Mouse (Mus musculus) erythroblast, embryonic 14.5 days (primary cell): ENCODE results near the gene Galnt18. TPM values are rescaled to one million over a fixed set of nuclear protein-coding genes. Genes with fewer than 3 reads are reported as not detected.

Source experiments
- H3K27me3 ChIP-seq: 2 replicates; pipeline ENCODE4 v1.6.1; 2012; ENCODE audit warnings: inconsistent platforms; ENCODE audit not compliant: control insufficient read depth
- H3K36me3 ChIP-seq: 2 replicates; pipeline ENCODE4 v1.6.1; 2012; ENCODE audit warnings: mild to moderate bottlenecking, inconsistent platforms; ENCODE audit not compliant: control insufficient read depth
- H3K4me1 ChIP-seq: 2 replicates; pipeline ENCODE4 v1.6.1; 2012; ENCODE audit warnings: inconsistent platforms; ENCODE audit not compliant: control insufficient read depth
- H3K4me3 ChIP-seq: replicated peaks from 2 replicates; pipeline ENCODE3; 2012; ENCODE audit warnings: moderate library complexity, mild to moderate bottlenecking, inconsistent platforms
- H3K9me3 ChIP-seq: 2 replicates; pipeline ENCODE4 v1.6.1; 2012; ENCODE audit warnings: low read length, inconsistent platforms, mixed read lengths; ENCODE audit not compliant: control insufficient read depth
- GATA1 ChIP-seq: IDR thresholded peaks from 2 replicates; pipeline ENCODE4 v1.6.1; 2012; ENCODE audit warnings: low read length, inconsistent platforms, mixed read lengths
- TAL1 ChIP-seq: IDR thresholded peaks from 3 replicates; pipeline ENCODE4 v1.6.1; 2012; ENCODE audit warnings: low read length, inconsistent platforms, mixed read lengths
- polyA plus RNA-seq: library from polyadenylated mRNA; stranded (reverse); fragments of >175 nt; gene quantifications from 2 replicates; pipeline ENCODE4 v1.2.3, GENCODE M21; 2012

Galnt18 gene
- polyA plus RNA-seq, 1 experiment: not detected

DNA sequence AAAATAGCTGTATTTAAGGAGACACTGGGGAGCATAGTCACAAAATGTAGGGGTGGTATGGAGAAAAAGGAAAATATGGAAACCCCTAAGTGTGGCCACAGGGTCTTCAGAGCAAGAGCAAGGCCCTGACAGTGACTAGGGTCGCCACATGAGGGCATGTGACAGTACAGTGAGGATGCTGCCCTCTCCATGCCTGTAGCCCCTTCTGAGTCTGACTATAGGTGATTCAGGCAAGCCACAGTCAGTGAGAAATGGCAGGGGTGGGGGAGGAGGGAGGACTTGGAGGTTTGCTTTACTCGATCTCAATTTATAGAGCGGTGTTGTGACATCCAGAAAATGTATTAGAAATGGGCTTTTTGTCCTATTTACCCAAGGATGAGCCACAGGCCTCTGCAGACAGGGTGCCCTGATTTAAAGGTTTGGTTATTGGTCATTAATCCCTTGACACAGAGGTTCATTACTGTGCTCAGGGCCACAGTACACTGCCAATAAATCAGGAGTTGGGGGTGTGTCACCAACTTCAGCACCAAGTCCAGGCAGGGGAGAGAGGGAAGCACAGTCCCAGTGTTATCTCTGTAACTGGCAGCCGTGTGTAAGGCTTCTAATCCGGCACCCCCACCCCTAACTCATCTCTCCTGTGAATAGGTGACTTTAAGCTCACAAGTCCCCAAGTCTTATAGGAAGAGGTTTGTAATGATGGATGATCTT lies 287.4 kb downstream of the Galnt18 start:
- no peaks in the 10 kb centered on the region for H3K4me1 ChIP-seq
- H3K4me3 ChIP-seq: no peak overlapping the region
- H3K9me3 ChIP-seq: no peaks in the 10 kb centered on the region
- no peaks in the 10 kb centered on the region for H3K27me3 ChIP-seq
- H3K36me3 ChIP-seq: no peaks in the 10 kb centered on the region
- TF ChIP-seq GATA1: no peak
- TF ChIP-seq TAL1: no peak

DNA sequence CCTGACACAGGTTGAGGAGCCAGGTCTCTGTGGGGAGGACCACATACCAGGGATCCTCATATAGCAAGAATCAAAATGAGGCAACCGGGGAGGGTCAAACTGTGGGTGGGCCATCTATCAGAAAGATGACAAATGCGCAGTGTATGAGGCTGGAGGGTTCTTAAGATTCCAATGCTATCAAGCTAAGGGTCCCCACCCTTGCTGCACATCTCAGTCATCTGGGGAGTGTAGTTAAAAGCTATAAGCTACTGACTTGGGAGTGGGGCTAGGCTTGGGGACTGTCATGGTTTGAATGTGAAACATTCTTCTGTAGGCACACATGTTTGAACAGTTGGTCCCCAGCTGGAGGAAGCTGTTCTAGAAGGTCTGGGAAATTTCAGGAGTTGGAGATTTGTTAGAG lies 288.2 kb downstream of the Galnt18 start:
- Histone ChIP-seq H3K36me3 (no peaks in the 10 kb centered on the region), H3K4me3 (no peak overlapping the region), H3K9me3 (no peaks in the 10 kb centered on the region), H3K4me1 (no peaks in the 10 kb centered on the region), H3K27me3 (no peaks in the 10 kb centered on the region)
- TF ChIP-seq GATA1: no peak
- no peak for TF ChIP-seq TAL1

DNA sequence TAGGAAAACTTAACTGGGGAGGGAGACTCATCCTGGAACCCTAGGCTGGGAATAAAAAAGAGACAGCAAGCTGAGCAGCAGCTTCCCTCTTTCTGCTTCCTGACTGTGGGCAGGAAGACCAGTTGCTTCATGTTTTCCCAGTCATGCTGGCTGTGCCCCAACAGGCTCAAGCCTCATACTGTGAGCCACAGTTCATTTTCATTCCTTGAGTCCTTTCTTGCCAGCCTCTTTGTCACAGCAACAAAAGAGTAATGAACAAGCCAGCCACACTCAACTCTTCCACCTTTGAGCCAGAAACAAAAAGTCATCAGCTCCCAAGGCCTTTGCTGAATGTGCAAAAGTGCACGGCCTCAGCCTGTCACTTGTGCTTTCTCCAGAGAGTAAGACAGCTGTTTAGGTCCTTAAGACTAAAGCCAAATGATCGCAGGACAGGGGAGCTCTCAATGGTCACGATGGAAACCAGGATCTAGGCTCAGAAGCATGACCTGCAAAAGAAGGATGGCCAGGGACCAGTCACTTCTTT lies 292.9 kb downstream of the Galnt18 start:
- Histone ChIP-seq H3K4me3 (no peak overlapping the region), H3K36me3 (no peaks in the 10 kb centered on the region), H3K4me1 (no peaks in the 10 kb centered on the region), H3K27me3 (no peaks in the 10 kb centered on the region), H3K9me3 (no peaks in the 10 kb centered on the region)
- TF ChIP-seq TAL1 (no peak), GATA1 (no peak)

DNA sequence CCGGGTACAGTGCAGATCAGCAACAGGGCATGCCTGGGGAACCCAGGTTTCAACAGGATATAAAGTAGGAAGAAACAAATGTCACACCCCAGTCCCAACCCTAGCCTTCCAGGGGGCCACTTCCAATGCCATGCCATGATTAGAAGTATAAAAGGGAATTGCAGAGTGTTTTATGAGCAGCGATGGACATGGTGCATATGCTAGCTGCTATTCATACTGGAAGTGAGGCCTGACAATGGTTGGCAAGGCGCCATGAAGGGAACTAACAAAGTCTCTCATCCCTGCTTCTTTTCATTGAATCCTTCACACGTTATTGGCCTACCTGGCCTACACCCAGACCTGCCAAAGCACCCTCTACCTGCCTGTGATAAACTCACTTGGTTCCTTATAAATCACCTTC lies 295.9 kb downstream of the Galnt18 start:
- TF ChIP-seq TAL1 (no peak), GATA1 (no peak)
- H3K9me3 ChIP-seq: no peaks in the 10 kb centered on the region
- no peaks in the 10 kb centered on the region for H3K27me3 ChIP-seq
- H3K4me1 ChIP-seq: no peaks in the 10 kb centered on the region
- H3K36me3 ChIP-seq: no peaks in the 10 kb centered on the region
- H3K4me3 ChIP-seq: no peak overlapping the region

DNA sequence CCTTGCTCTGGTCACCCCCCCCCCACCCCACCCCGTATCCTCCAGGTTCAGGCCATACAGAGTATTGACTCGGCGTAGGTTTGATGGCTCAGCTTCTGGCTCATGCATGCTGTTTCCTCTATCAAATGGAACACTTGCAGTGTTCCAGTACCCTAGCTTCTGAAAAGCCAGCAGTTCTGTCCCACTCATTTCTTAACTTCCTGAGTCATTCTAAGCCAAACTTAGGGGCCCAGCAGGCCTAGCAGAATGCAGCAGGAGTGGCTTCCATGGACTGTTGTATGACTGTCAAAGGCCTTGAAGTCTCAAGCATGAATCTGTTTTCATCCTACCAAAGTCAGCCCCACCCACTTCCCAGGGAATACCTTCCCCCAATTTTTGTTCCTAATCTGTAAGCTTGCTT lies 296.5 kb downstream of the Galnt18 start:
- TF ChIP-seq TAL1 (no peak), GATA1 (no peak)
- Histone ChIP-seq H3K4me3 (no peak overlapping the region), H3K9me3 (no peaks in the 10 kb centered on the region), H3K36me3 (no peaks in the 10 kb centered on the region), H3K4me1 (no peaks in the 10 kb centered on the region), H3K27me3 (no peaks in the 10 kb centered on the region)

DNA sequence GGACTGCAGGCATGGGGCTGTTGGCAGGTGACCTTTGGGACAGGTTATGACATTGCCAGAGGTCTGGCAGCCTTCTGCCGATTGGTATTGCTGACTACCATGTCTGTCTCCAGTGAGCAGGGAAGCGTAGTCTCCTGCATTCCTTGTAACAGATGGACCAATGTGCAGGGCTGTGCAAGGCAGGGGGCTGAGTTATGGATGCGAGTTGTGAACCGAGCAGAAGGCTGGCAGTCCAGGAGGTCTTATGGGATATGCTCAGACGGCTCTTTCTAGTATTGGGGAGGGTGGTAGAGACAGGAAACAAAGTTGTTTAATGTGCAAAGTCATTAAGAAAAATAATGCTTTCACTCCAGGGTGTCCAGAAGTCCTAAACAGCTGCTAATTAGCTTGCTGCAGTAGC lies 312.1 kb downstream of the Galnt18 start:
- no peaks in the 10 kb centered on the region for H3K4me1 ChIP-seq
- no peak overlapping the region for H3K4me3 ChIP-seq
- no peak for TF ChIP-seq TAL1
- TF ChIP-seq GATA1: no peak
- H3K36me3 ChIP-seq: no peaks in the 10 kb centered on the region
- no peaks in the 10 kb centered on the region for H3K27me3 ChIP-seq
- H3K9me3 ChIP-seq: no peaks in the 10 kb centered on the region

DNA sequence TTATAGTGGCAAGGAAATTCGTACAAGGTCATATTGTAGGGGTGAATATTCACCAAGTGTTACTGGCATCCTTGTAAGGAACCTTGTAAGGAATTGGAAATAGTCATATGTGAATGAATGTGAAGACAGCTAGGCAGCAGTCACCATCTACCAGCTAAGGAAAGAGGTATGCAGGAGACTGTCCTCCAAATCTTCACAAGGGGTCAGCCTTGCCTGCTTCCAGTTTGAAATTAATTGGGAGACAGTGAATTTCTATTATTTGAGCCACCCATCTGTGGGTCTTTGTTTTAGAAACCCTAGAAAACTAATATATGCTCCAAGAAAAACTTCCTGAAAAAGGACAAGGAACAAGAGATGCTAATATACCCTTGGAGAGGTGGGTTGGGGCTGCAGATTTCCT lies 313.1 kb downstream of the Galnt18 start:
- H3K4me3 ChIP-seq: no peak overlapping the region
- H3K9me3 ChIP-seq: no peaks in the 10 kb centered on the region
- TF ChIP-seq TAL1: no peak
- no peak for TF ChIP-seq GATA1
- H3K36me3 ChIP-seq: no peaks in the 10 kb centered on the region
- H3K27me3 ChIP-seq: no peaks in the 10 kb centered on the region
- H3K4me1 ChIP-seq: no peaks in the 10 kb centered on the region

DNA sequence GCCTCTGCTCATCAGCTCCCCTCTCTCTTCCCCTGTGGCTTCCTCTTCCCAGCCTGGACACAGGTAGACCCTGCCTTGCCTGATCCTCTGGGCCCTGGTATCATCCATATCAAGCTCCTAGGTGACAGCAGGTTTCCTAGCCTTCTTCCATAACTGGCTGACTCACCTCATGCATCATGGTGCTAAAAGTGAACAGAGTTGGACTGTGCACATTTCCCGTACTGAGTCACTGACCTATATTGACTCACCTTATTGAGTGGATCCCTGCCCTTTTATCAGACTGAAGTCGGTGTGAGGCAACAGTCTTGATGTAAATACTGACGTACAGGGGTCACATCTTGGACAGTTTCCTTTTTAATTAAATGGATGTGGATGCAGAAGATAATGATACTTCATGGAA lies 313.7 kb downstream of the Galnt18 start:
- no peaks in the 10 kb centered on the region for H3K9me3 ChIP-seq
- no peak for TF ChIP-seq GATA1
- no peak for TF ChIP-seq TAL1
- H3K4me1 ChIP-seq: no peaks in the 10 kb centered on the region
- H3K36me3 ChIP-seq: no peaks in the 10 kb centered on the region
- H3K27me3 ChIP-seq: no peaks in the 10 kb centered on the region
- no peak overlapping the region for H3K4me3 ChIP-seq

- H3K4me1 ChIP-seq: no peaks in the 10 kb centered on the region
- no peak overlapping the region for H3K4me3 ChIP-seq
- no peaks in the 10 kb centered on the region for H3K9me3 ChIP-seq
- no peaks in the 10 kb centered on the region for H3K36me3 ChIP-seq
- H3K27me3 ChIP-seq: no peaks in the 10 kb centered on the region
- TF ChIP-seq TAL1 (no peak), GATA1 (no peak)
Observed at GRCm38 (mm10) chr7:111459716-111460115, 320.1 kb downstream of the Galnt18 start.

- H3K9me3 ChIP-seq: no peaks in the 10 kb centered on the region
- H3K4me1 ChIP-seq: no peaks in the 10 kb centered on the region
- no peaks in the 10 kb centered on the region for H3K27me3 ChIP-seq
- no peaks in the 10 kb centered on the region for H3K36me3 ChIP-seq
- no peak overlapping the region for H3K4me3 ChIP-seq
- no peak for TF ChIP-seq GATA1
Observed at GRCm38 (mm10) chr7:111456007-111456406, 323.8 kb downstream of the Galnt18 start.
